Mouse (Mus musculus): Measurements from ENCODE around the gene Nutf2.

The Nutf2 gene

GRCm38 (mm10) chr8:105855248-105856167 lies 4.9 kb upstream of the Nutf2 start:
- no peak for DNase-seq (ENCODE audit: low spot score)

DNA sequence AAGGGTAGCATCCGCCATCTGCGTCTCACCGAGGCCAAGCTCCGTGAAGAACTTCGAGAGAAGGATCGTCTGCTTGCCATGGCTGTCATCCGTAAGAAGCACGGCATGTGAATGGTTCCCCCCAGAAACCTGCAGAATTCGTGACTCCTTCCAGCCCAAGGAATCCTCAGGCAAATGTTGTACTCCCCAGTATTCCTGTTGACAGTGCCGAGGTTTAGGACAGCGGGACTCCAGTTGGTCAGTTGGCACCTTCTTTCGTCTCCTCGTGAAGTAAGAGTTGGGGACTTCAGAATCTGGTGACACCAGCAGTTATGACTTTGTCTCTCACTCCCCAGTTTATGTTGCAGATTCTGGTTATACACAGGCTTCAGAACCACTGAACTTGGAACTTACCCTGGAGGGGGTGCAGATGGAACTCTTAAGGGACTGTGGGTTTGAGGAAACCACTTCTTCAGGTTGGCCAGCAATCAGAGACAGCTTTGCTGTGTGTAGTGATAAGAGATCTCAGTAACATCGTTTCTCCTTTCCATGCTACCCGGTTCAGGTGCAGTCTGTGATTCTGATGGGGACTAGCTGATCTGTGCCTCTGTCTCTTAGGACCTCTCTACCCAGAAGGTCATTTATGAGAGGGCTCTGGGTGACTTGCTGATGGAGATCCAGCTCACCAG lies 4.1 kb upstream of the Nutf2 start:
- DNase-seq (ENCODE audit: low spot score): no peak

- no peak for DNase-seq (ENCODE audit: low spot score)
Measured at GRCm38 (mm10) chr8:105858495-105858894, 1.9 kb upstream of the Nutf2 start.

GRCm38 (mm10) chr8:105859314-105859713 lies 1.1 kb upstream of the Nutf2 start:
- DNase-seq (ENCODE audit: low spot score): no peak

DNA sequence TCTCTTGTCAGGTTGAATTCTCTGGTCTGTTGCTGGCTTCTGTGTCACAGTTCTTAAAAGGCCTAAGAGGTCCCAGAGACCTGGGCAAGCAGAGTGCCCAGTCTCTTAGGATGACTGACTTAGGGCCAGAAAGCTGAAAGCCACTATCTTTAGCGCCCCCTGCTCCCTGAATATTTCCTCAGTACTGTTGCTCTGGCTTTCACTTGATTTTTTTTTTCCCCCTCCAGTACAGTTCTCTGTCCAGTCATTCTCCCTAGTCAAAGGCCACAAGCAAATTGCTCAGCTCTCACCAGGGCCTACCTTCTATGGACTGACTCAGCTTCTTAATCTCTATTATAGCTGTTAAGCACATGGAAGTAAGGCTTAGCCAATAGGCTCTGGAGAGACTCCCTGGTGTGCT lies 1.6 kb downstream of the Nutf2 start:
- DNase-seq (ENCODE audit: low spot score): no peak

DNA sequence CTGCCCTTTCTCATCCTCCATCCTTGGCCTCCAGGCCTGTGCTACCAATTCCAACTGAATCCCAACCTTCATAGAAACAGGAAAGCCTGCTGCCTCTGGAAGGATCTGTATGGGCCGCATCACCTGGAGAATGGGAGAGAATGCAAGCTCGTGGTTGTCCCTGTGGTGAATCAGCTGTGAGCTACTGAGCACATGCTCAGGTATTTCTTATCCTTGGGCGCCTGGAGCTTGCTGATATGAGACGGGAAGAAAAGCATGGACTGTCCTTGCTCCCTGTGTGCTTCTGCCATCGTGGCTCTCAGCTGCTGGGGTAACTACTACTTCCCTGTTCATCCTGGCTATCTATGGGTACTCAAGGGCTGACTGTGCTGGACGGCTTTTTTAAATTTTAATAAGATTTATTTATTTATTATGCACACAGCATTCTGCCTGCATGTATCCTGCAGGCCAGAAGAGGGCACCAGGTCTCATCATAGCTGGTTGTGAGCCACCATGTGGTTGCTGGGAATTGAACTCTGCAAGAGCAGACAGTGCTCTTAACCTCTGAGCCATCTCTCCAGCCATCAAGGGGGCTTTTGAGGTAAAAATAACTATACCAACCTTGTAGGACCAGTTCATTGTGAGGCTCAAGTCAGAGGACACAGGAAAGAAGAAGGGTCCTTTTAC lies 6.1 kb downstream of the Nutf2 start:
- DNase-seq (ENCODE audit: low spot score): no peak

DNA sequence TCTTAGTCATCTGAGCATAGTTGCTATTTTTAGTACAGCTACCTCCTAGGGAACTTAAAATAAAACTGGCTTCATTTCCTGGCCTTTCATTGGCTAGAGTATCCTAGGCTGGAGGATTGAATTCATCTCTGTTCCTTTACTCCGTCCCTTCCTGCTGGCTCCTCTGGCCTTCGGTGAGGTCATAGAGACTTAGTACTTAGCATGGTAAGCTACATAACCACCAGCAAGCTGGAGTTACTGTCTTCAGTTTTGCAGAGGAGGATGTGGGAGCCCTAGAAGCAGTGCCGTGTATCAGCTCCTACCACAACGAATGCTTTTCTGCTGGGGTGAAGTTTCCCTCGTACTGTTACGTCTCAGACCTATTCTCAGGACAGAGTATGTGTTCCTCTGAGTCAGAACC lies 13.9 kb downstream of the Nutf2 start:
- DNase-seq (ENCODE audit: low spot score): no peak

GRCm38 (mm10) chr8:105880754-105881520 lies 20.6 kb downstream of the Nutf2 start, which contains the start of gene Edc4:
TSS of gene Edc4 (plus strand) at chr8:105880881.
- DNase-seq (ENCODE audit: low spot score): peak; percentile 87

DNA sequence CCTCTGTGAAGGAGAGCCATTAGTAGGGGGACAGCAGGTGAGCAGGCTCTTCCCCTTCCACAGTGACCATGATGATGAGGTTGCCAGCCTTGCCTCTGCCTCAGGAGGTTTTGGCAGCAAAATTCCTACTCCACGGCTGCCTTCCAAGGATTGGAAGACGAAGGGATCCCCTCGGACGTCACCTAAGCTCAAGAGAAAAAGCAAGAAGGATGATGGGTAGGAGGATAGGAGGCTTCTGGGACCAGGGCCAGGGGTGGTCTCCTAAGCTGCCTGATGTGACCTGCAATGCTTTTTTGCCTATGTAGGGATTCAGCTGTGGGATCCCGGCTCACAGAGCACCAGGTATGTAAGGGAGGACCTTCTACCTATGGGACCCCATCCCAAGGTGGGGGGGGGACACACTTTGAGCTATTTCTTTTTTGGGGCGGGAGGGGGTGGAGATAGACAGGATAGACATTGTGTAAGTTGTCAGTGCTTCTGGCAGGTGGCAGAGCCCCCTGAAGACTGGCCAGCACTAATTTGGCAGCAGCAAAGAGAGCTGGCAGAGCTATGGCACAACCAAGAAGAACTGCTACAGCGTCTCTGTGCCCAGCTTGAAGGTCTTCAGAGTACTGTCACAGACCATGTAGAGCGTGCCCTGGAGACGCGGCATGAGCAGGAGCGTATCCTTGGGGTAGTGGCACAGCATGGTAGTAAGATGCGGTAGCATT lies 29.5 kb downstream of the Nutf2 start:
- DNase-seq (ENCODE audit: low spot score): no peak

DNA sequence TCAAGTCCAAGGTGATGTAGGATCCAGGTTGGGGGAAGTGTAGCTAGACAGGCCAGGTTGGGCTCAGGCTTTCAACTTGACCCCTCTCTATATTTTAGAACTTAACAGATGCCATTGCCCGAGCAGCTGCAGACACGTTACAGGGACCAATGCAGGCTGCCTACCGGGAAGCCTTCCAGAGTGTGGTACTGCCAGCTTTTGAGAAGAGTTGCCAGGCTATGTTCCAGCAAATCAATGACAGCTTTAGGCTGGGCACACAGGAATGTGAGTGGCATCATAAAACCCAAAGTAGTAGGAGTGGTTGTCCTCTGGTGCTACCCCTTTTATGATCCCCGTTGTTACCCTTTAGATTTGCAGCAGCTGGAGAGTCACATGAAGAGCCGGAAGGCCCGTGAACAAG lies 30.5 kb downstream of the Nutf2 start:
- no peak for DNase-seq (ENCODE audit: low spot score)

DNA sequence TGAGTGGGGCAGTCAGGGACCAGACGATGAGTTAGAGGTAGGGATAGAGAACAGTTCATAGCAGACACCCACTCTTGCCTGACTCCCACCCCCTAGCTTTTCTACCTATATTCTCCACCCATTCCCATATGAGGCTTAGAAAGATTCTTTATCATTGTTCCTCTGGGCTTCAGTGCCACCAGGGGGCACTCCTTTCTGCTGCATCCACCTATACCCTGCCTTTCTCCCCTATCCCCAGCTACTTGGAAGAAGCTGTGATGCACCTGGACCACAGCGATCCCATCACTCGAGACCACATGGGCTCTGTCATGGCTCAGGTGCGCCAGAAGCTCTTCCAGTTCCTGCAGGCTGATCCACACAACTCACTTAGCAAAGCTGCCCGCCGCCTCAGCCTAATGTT lies 32.1 kb downstream of the Nutf2 start:
- DNase-seq (ENCODE audit: low spot score): no peak

DNA sequence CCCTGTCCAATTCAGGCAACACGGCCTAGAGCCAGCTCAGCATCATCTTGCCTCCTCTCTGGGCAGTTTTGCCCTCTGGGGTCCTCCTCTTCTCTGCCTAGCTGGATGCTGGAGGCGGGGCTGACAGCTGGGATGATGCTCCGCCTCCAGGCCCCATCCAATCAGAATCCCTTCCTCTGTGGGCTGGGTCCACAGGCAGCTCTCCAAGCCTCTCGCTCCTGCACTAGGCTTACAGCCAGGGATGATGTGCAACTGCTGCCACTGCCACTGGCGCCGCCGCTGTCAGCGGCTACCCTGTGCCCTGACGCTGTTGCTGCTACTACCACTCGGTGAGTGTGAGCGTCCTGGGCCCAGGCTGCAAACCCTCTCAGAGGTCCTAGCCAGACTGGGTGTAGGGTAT lies 33.0 kb downstream of the Nutf2 start, which contains the start of gene Nrn1l:
TSS of gene Nrn1l (plus strand) at position 229 of the 400 bp plus-strand sequence.
- DNase-seq (ENCODE audit: low spot score): peak; percentile 40

GRCm38 (mm10) chr8:105897801-105898480 lies 37.6 kb downstream of the Nutf2 start:
- DNase-seq (ENCODE audit: low spot score): no peak

- DNase-seq (ENCODE audit: low spot score): peak; percentile 95
Measured at GRCm38 (mm10) chr8:105900180-105900940, 40.0 kb downstream of the Nutf2 start, which contains the start of gene Pskh1. TSS of gene Pskh1 (plus strand) at chr8:105900441.

GRCm38 (mm10) chr8:105900941-105901616 lies 40.7 kb downstream of the Nutf2 start:
- DNase-seq (ENCODE audit: low spot score): no peak

DNA sequence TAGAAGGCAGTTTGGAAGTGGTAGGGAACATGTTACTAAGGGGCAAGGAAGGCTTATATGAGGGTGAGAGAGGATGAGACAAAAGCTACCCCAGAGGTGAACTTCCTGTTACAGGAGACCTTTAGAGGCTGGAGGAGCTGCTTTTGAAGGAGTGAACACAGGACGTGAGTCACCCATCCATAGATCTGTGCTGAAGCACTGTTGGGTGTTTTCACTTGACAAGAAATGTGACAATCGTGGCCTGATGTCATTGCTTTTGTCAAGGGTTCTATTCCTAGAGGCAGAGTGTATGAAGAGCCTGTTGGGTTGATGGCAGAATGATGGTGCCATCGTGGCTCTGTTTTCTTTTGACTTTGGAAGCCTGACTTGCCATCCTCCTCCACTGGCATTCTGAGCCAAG lies 59.0 kb downstream of the Nutf2 start:
- DNase-seq (ENCODE audit: low spot score): no peak

DNA sequence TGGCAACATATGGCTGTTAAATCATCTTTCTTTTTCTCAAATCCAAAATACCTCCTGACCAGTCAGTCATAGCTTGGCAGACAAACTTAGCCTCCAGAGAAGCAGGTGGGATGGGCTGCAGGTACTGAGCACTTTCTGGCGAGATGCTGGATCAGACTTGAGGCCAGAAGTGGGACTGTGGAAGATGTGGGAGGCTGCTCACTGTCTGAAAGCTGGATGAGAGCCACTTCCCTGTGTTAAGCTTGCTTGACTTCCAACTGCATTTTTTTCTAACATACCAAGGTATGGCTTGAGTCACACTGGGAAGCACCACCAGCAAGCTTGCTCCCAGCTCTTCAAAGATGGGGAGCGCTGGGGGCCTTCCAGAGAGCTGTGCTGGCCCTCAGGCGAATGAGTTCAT lies 64.7 kb downstream of the Nutf2 start:
- no peak for DNase-seq (ENCODE audit: low spot score)
